Mouse (Mus musculus): Measurements from ENCODE around the gene Rab11fip4.
"Not testable (repeated sequence)": the region's sequence is repeated elsewhere in the genome, so short reads cannot be mapped to it uniquely, and the experiment has no call there.

Gene Rab11fip4

DNA sequence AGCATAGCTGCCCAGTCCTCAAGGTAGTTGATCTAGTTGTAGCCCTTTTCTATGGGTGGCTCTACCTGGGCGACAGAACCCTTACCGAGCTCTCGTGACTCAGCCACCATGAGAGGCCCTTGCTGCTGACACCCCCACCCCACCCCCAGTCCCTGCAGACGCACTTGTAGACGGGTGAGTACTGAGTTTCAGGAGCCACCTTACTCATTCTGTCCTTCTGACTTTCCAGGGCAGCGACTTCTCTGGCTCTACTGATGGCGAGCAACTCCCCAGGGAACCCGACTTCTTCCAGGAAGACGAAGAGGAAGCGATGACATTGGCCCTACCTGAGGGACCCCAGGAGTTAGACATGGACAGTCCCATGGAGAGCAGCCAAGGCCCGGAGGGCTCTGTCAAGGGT lies 89.5 kb downstream of the Rab11fip4 start:
- no peak for DNase-seq

DNA sequence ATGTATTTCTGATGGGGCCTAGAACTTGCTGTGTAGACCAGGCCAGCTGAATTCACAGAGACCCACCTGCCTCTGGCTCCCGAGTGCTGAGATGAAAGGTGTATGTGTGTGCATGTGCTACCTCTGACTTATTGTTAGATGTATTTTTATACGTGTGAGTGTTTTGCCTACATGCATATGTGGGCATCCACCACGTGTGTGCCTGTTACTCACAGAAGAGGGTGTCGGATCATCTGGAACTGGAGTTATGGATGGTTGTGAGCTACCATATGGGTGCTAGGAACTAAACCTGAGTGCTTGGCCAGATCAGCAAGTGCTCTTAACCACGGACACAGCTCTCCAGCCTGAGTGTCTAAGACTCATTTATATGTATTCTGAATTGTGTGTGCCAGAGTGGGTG lies 90.2 kb downstream of the Rab11fip4 start:
- DNase-seq: no peak

DNA sequence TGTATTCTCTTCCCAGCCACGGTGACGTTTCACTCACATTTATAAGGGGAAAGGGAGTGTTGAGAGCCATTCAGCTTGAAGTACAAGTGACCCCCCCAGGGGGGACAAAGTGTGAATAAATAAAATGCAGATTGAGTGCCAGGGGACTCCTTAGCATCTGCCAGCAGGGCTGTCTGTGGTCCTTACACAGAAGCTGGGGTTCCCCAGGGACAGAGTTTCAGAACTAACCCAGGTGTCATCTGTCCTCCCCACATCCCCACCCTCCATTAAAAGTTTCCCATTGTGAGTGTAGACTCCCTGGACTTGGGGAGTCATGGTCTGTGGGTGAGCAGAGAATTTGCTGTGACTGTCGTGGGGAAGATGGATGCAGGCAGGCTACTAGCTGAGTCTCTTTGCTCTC lies 90.8 kb downstream of the Rab11fip4 start:
- DNase-seq: no peak

DNA sequence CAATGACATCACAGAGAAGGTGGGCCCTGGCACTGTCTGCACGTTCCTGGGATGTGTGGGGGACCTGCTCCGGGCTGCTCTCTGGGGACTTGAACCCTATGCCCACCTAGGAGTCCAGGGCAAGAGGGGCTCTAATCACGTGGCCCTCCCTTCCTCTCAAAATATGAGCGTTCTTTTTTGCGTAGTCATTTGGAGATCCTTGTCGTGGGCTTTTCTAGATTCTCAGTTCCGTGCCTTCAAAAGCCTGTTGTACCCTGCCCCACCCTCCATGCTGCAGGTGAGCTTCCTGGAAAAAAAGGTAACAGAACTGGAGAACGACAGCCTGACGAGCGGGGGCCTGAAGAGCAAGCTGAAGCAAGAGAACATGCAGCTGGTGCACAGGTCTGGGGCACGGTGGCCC lies 94.1 kb downstream of the Rab11fip4 start:
- DNase-seq: no peak

DNA sequence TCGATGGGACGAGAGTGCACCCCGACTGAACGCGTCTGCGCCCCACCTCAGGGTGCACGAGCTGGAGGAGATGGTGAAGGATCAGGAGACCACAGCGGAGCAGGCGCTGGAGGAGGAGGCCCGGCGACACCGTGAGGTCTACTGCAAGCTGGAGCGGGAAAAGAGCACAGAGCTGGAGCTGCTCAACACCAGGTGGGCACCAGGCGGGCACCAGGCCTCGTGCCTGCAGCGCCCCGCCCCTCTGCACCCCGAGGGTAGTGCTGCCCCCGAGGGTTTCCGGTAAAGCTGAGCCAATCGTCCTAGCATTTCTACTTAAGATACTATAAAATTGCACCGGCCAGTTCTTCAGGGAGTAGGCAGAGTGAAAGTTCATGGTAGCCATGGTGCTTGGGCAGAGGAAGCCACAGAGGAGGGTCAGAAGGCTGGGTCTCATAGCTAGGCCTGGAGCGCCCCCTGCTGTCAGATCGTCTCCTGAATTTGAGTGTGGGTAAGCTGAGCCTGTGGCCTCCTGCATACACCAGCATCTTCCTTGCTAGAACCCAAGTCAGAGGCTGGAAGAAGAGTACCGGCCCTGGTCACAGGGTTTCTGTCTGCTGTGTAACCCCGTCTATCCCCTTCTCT lies 95.6 kb downstream of the Rab11fip4 start:
- DNase-seq: peak; percentile 96

DNA sequence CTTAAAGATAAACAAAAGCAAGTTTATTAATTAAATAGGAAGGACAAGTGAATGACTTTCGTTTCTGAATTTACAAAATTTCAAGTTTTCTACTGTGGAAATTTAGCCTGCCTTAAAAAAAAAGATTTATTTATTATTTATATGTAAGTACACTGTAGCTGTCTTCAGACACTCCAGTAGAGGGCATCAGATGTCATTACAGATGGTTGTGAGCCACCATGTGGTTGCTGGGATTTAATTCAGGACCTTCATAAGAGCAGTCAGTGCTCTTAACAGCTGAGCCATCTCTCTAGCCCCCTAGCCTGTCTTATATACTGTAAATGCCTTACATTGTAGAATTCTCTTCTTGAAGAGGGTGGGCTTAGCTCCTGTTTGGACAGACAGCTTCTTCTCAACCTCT lies 98.9 kb downstream of the Rab11fip4 start:
- DNase-seq: no peak

DNA sequence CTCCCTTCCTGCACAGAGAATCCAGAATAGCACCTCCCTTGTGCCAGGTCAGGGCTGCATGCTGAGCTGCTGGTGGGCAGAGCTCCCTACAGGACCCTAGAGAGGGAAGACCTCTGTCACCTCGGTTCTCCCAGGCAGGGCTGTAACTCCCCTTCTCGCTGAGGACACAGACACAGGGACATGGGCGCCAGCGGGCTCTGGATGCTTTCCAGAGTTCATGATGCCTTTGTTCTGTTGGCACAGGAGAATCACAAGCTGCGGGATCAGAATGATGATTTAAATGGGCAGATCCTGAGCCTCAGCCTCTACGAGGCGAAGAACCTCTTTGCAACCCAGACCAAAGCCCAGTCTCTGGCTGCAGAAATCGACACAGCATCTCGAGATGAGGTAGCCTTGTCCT lies 100.5 kb downstream of the Rab11fip4 start:
- no peak for DNase-seq

DNA sequence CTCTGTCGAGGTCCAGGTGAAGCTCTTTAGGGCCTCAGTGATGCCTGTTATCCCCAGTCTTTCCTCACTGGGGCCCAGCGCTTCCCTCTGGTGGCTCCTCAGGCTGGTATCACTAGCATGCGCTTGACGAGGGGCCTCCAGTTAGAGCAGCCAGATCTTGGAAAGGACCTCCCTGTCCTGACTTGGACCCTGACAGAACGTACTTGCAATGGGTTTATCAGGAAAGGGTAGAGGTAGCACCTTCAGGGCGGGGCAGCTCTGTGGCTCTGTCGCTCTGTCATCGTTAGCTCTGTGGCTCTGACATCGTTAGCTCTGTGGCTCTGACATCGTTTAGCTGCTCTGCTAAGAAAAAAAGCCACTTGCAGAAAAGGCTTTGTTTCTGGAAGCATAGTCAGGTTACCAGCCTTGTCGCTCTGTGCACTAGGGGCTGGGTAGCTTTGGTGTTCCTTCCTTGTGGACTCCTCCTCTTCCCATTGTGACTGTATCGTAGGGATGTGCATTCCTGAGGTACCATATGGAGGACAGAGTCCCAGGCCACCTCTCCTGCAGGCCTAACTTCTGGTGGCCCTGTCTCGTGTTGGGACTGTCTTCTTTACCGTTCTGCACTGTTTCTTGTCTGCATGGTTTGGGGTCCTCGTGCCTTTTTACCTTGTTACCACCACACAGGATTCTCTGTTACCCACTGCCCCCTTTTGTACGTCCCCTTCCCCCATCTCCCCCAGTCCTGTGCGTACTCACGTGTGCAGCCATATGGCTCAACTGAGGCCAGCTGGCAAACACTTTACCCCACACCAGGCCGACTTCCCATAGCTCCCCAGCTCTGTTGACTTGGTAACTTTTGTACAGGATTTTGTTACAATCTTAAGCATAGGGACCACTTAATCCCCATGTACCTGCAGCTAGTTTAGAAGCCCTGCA lies 105.6 kb downstream of the Rab11fip4 start:
- no peak for DNase-seq

DNA sequence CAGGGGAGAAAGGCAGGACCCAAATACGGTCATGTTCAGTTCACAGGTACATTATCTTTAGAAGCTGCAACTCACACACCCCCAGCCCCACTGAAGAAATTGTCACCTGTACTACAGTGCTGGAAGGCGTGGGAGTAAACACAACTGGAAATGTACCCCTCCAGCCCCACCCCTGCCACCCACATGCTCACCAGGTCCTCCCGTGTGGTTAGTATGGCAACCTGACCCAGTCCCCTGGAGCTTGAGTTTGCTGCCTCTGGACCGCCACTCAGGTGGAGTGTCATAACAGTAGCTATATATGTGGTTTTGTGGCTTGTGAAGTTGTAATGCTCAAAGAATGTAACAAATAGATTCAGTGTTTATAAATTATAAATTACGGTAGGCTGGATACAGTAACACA lies 107.1 kb downstream of the Rab11fip4 start:
- DNase-seq: no peak

DNA sequence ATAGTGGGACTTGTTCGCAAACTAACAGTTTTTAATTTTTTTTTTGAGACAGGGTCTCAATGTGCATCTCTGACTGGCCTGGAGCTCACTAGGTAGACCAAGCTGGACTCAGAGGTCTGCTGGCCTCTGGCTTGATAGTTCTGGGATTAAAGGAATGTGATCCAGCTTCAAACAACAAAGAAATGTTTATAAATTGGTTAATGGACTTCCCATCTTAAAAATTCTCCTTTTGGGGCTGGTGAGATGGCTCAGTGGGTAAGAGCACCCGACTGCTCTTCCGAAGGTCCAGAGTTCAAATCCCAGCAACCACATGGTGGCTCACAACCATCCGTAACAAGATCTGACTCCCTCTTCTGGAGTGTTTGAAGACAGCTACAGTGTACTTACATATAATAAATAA lies 107.5 kb downstream of the Rab11fip4 start:
- not testable (repeated sequence) for DNase-seq

DNA sequence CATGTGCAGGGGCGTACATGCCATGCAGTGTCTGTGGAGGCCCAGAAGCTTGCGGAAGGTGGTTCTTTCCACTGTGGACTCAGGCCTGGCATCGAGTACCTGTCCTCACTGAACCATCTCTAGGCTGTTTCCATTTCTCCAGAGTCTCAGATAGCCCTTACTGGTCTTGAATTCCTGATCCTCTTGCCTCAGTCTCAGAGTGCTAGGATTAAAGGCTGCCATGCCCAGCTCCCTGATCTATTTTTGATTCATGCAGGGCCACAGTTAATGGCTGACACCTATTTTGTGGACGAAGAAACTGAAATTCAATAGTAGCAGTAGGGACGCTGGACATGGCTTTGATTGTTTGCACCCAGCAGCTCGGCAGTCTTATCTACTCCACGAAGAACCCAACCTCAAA lies 110.5 kb downstream of the Rab11fip4 start:
- DNase-seq: no peak

DNA sequence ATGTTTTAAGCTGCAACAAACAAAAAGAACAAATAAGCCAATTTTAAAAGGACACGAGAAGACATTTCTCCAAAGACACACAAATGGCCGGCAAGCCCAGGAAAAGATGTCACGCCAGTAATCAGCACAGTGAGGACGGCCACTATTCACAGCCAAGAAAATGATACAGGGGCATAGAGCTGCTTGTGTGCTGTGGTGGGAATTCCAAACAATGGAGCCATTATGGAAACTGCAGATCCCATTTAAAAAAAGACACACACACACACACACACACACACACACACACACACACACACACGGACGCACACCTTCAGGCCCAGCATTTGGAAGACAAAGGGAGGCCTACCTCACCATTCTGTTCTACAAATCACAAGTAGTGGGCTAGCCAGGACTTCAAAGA lies 111.1 kb downstream of the Rab11fip4 start:
- DNase-seq: no peak

DNA sequence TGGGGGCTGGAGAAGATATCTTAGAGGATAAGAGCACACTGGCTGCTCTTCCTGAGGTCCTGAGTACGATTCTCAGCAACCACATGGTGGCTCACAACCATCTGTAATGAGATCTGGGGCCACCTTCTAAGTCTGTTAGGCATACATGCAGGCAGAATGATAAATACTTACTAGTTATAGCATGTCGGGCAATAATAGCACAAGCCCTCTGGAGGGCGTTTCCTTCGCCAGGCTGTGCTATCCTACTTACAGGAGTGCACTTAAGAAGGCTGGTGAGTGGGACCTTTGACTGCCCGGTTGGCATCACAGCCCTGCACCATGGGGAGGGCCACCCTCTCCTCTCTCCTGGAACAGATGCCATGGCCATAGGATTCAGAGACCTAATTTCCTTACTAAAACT lies 112.4 kb downstream of the Rab11fip4 start:
- peak; percentile 43 for DNase-seq

DNA sequence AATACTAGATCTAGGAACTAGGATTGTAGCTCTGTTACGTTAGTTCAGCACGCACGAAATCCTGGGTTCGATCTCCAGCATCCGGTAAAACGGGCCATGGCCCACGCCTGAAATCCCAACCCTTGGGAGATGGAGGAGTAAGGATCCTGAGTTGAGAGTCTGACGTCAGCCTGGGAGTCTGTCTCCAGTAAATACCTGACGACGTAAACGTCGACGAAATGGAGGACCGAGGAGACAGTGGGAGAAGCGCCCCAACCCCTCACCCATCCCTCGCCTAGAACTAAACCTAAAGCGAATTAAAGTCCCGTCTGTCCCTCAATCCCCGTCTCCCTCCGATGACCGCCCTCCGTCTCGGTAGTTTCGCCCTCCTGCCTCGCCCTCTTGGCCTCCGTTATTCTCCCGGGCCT lies 112.9 kb downstream of the Rab11fip4 start:
- DNase-seq: peak; percentile 55

DNA sequence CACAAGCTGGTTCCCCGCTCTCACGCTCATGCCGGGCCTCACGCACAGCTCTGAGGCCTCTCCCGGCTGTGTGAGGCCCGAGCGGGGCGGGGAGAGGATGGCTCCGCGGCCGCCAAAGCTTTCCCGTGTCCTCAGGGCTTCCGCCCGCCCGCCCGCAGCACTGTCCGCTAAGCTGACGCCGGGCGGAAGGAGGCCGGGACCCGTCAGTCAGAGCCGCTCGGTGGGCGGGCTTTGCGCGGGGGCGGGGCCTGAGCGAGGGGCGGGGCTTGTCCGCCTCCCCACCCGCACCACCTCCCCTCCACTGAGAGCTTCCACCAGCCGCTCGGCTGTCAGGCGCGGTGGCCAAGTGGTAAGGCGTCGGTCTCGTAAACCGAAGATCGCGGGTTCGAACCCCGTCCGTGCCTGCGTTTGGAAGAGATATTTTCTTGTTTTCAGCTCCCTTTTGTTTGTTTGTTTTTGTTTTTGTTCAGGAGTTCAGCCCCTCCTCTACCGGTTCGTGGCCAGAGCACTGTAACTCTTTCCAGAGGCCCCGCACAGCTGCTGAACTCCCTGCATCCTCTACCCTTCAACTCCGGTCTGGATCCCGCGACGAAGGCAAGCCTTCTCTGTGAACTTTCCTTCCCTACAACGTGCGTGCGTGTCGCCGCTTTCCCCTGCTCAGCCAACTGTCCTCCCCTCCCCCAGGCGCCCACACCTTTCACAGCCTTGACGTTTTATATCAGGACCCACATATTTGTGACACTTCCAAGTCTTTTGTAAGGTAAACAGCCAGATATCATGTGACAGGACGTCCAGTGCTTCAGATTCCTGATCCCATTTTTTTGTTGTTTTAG lies 113.5 kb downstream of the Rab11fip4 start:
- peak; percentile 98 for DNase-seq

DNA sequence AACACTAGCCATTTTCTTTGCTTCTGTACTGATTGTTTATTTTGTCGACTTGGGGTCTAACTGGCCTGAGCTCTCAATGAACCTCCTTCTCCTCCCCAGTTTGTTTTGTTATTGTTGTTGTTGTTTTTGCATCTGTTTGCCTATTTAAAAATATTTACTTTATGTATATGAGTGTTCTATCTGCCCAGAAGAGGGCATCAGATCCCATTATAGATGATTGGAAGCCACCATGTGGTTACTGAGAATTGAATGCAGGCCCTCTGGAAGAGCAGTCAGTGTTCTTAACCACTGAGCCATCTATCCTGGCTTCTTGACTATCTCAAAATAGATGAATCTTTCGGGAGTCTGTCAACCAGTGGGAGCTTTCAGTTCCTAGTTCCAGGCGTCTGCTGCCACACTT lies 116.1 kb downstream of the Rab11fip4 start:
- no peak for DNase-seq

DNA sequence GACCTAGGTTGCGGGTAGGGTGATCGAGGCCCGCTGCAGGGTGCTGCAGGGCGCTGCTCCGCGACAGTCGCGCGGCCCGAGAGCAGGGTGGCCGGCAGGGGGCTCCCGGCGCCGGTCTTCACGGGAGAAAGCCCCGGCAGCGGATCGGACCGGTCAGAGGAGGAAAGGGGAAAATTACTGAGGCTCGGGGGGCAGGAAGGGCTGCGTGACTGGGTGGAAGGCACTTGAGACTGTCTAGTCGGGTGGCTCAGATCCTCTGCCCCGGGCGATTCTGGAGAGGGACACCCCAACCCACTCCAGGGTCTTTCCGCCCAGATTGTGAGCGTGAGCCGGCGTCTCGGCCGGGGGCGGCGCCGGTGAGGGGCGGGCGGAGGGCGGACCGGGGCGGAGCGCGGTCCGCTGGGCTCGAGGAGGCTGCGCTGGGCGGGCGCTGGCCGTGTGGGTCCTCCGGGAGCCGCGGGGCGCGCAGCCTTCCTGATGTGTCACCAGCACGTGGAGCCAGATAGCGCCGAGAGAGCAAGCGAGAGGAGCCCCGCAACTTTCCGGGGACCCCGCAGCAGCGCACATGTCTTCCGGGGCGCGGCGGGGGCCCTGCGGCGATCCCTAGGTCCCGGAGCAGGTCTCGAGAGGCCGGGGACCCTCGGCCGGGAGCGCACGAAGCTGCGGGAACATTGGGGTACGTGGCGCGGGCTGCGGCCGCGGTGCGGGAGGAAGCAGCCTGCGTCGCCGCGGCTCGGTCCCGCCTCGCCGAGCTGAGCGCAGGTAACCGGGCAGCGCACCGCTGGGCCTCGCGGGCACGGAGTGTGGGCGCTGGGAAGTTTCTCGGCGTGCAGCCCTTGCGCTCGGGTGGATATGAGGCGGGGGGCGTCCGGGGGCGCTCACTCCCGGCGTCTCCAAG lies 120.1 kb downstream of the Rab11fip4 start:
- peak; percentile 92 for DNase-seq

DNA sequence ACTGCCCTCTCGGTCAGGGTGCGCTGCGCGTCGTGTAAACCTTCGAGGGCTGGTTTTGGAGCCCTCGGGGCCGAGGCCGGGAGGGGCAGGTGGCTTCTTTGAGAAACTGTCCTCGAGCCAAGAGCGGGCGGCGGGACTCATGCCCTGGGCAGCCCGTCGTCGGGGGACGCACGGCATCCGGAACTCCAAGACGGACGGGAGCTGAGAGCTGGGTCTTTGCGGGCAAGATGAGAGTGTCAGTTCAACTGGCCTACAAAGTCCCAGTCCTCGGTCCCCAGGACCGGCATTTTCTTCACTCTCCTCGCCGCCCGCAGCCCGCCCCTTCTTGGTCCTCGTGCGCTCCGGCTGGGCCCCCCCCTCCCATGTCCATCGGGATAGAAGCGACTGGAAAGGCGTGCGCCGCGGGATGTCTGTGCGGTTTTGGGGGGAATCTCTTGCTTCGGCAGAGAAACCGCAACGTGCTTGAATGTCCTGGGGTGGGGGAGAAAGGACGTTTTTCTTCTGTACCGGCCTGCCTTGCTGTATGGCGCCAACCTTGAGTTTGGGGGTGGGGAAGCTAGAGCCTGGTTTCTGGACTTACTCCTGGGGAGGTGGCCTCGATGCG lies 120.9 kb downstream of the Rab11fip4 start:
- DNase-seq: peak; percentile 39

DNA sequence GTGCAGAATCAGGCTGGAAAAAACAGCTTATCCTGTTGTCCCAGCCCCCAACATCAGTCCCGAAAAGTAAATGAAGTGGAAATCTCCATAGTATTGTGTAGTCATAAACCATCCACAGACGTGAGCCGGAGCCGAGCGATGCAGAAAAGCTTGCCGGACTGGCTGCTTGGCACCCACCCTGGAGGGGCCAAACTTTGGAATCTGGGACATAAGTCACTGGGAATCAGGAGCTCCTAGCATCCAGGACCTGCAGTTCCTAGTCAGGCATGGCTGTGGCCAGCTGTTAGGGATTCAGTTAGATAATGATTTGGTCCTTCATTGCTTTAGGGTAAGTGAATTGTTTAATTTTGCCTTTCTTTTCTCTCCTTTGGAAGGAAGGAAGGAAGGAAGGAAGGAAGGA lies 122.2 kb downstream of the Rab11fip4 start:
- DNase-seq: no peak

DNA sequence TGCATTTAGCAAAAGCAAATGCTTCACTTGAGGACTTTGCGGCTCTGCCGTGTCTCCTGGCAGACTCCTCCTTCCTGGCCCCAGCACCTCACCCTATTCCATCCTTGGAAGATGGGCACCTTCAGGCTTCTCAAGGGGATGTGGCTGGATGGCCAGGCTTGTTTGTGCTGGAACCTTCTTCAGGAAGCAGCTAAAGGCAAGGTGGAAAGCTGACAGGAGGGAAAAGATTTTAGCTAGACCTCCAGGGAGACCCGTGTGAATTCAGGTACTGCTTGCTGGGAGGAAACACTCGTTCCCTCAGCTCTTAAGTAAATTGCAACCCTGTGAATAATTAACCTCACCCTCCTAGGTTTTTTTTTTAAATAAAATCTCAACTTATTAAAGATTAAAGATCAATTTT lies 122.7 kb downstream of the Rab11fip4 start:
- no peak for DNase-seq

DNA sequence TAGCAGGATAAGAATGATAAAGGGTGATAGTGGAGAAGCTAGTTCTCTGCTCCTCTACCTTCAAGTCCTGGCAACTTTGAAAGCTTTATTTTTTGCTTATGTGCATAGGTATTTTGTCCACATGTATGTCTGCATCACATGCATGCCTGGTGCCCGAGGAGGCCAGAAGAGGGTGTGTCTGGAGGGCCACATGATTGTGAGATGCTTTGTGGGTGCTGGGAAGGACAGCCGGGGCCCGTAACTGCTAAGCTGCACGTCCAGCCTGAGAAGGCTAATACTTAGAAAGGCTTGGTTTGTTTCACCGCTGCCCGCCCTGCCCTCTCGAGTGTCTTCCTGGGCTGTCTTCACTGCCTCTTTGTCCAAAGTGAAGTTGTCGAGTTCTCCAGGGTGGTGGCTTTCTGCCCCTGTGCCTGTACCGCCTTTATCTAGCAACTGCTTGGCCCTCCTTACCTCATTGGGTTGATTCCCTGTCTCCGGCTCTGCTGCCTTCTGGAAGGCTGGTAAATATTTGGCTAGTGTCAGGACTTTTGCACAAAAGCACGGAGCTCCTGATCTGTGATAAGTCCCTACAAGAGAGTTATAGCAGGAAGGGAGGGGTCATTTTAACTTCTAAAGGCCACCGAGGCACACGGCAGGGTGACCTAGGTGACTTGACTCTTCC lies 123.2 kb downstream of the Rab11fip4 start:
- no peak for DNase-seq

DNA sequence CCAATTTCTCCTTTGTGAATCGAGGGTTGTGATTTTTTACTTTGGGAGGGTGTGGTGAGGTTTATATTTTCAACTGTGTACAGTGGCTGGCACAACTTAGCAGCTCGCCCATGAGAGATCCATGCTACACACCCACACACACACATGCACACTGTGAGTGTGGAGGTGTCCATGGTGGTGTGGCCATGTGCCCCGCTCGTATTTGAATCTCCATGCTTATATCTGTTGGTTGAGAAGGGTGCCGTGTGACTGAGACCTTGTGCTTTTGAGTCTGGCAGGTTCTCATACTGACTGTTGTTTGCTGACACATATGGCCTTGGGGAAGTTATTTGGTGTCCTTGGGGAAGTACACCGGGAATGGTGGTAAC lies 123.7 kb downstream of the Rab11fip4 start:
- DNase-seq: no peak

Measured in lung, postnatal 14 days (tissue).